Mouse (Mus musculus): ENCODE measurements at regions not wholly inside any gene's neighbourhood (a gene's known extent, or its start where the extent isn't known, plus 50 kb on each side); places are given as distances from the start of the nearest gene placed in this dataset.

- no peak for TF ChIP-seq RAD21 (IDR thresholded peaks at IDR 0.05; ENCODE audit: low read depth, low read length)
- no peak for TF ChIP-seq USF2 (IDR thresholded peaks at IDR 0.05; ENCODE audit: borderline replicate concordance in 1 of 2, insufficient read depth in 1 of 2, low read depth in 1 of 2, low read length in 2 of 2)
- TF ChIP-seq ZKSCAN1 (IDR thresholded peaks at IDR 0.05; ENCODE audit: low read depth, low read length), result no peak
- no peak for TF ChIP-seq MEF2A (IDR thresholded peaks at IDR 0.05; ENCODE audit: extremely low read depth, insufficient replicate concordance, low read depth, low read length, poor library complexity, severe bottlenecking)
- TF ChIP-seq POLR2A (IDR thresholded peaks at IDR 0.05; ENCODE audit: control insufficient read depth in 1 of 2, insufficient read depth in 1 of 2, low read depth in 1 of 2, low read length in 2 of 2, poor library complexity in 1 of 2), result no peak
- TF ChIP-seq KAT2A (conservative IDR thresholded peaks at IDR 0.05; ENCODE audit: low read depth, low read length), result no peak
- no peak for TF ChIP-seq CTCF (IDR thresholded peaks at IDR 0.05 in 2 of 3, conservative IDR thresholded peaks at IDR 0.05 in 1 of 3; ENCODE audit: control insufficient read depth in 1 of 3, insufficient read depth in 1 of 3, low read depth in 2 of 3, low read length in 3 of 3, poor library complexity in 1 of 3, severe bottlenecking in 1 of 3)
- no peak for TF ChIP-seq EP300 (IDR thresholded peaks at IDR 0.05; ENCODE audit: low read depth in 1 of 2, low read length in 2 of 2)
- no peak for TF ChIP-seq MAZ (IDR thresholded peaks at IDR 0.05; ENCODE audit: low read depth, low read length)
Measured at GRCm38 (mm10) chr13:28700081-28700480, 253.4 kb downstream of the Sox4 start.

Measured in MEL (cell line).